Mouse (Mus musculus) layer of hippocampus, postnatal 14 days (tissue): ENCODE measurements around the gene Brk1. TPM values are rescaled to one million over a fixed set of nuclear protein-coding genes. Genes with fewer than 3 reads are reported as not detected.

Source experiments
- DNase-seq, 2 experiments: peaks; one replicate each; pipeline ENCODE4 v3.0.0; 2021 to 2022; ENCODE audit warnings: low spot score in 2 of 2, mixed read lengths in 1 of 2
- total RNA-seq, 2 experiments: library from RNA; stranded (reverse); gene quantifications; 2 replicates each; pipeline ENCODE4 v1.2.3; 2021

The Brk1 gene
- total RNA-seq, 2 experiments from 2014 or later, result 228 to 229 TPM

DNA sequence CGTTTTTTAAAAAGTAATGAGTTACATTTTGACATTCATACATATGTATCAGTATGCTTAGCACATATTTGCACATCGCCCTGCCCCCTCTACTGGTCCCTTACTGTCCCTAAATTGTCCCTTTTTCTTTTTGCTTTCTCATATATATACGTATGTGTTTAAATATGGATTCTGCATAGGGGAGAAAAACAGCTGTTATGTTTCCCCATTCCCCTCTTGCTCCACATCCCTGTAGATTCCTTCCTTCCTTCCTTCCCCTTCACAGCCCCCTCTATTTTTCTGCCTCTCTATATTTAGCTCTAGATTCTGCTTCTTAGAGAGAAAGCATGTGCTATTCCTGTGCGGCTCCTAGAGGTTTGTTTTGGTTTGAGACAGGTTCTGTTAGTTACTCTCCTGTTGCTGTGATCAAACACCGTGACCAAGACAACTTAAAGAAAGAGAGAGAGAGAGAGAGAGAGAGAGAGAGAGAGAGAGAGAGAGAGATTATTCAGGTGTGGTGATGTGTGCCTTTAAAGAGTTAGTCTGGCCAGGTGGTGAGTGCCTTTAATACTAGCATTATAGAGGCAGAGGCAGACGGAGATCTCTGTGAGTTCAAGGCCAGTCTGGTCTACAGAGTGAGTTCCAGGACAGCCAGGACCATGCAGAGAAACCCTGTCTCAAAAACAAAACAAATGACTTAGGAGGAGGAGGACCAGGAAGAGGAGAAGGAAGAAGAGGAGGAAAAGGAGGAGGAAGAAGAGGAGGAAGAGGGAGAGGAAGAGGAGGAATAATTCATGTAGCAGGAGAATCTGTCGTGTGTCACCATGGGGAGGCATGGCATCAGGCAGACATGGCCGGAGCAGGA lies 55.3 kb downstream of the Brk1 start:
- DNase-seq, result no peak

DNA sequence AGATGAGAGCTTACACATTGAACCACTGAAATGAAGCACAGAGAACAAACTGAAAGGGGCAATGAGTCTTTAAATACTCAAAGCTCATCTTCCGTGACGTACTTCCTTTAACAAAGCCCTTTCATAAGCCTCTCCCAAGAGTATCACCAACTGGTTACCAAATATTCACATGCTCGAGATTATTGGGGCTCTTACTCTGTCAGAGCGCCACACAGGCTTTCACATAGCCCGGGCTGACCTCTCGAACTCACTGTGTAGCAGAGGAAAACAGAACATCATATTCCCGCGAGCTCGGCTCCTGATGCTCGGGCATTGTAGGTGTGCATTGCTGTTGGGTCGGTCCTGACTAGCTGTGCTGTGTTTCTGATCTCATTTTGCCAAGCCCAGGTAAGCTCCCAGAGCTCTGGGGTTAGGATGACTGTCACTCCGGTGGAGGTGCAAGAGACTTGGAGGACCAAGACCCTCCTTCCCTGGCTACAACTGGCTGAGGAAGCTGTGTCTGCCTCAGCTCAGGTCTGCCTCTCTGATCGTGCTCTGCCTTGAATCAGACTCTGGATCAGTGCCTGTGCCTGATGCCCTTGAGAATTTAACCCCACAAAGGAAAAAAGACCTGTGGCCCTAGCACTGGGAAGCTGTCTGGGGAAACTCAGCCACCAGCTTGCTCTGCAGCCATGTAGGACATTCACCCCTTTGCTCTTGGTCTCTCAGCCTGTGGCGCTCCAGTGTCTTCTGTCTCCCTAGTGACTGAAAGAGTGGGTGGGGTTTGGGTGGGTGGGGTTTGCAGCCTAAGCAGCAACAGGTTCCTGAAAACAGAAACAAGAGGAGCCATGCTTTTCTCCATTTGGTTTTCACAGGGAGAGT lies 56.1 kb downstream of the Brk1 start:
- DNase-seq, result no peak

DNA sequence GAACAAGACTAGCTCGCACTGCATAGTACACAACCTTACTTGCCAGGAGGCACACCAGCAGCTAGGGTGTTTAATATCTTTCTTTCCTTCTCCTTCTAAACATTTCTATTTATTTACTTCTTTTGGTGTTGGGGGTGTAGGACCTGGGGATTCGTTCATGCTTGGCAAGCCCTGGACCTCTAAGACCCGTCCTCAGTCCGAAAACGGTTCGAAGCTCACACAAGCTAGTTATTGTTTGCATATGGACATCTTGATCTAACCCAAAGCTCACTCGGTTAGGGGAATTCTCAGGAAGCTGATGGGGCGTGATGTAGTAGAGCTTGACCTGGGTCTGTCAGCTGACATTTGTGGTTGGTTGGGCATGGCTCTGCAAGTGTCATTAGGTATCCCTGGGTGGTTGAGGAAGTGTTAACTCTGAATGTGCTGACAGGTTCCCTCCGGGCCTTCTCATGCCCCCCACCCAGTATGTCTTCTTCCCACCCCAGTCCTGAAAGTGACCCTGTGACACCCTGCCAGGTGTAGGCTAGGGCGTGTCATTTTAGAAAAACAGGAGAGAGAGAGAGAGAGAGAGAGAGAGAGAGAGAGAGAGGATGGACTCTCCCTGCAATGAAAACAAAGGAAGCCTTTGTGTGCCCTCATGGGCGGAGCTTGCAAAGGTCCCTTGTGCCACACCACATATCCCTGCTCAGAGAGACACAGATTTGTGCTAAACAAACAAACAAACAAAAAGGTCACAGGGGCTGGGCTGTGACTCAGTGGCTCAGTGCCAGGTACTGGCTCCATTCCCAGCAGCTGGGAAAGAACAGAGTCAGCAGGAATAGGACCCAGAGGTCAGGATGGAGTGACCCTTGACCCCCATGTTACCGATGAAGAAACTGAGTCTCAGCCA lies 57.0 kb downstream of the Brk1 start:
- DNase-seq, result no peak

DNA sequence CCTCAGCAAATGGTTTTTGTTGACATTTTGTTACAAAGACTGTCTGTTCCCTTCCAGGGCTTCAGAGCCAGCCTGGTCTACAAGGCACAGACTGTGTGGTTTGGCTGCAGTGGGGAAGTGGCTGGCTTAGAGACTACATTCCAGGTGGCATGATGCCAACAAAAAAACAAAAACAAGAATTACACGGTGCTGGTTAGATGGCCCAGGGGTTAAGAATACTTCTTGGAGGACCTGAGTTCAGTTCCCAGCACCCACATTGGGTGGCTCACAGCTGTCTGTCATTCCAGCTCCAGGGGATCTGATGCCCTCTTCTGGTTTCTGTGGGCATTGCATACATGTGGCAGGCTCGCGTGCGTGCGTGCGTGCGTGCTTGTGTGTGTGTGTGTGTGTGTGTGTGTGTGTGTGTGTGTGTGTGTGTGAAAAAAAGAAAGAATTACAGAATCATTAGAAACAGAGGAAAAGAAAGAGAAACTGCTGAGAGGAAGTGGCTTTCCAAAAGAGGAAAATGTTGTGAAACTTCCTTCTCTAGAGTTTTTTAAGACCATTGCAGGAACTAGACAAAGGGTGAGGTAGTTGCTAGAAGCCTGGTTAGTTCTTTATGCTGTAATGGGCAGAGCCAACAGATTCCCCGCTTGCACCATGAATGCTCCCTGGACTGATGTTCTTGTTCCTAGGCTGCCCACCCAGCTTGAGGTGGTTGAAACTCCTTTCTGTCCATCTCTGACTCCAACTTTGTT lies 58.6 kb downstream of the Brk1 start:
- no peak for DNase-seq

DNA sequence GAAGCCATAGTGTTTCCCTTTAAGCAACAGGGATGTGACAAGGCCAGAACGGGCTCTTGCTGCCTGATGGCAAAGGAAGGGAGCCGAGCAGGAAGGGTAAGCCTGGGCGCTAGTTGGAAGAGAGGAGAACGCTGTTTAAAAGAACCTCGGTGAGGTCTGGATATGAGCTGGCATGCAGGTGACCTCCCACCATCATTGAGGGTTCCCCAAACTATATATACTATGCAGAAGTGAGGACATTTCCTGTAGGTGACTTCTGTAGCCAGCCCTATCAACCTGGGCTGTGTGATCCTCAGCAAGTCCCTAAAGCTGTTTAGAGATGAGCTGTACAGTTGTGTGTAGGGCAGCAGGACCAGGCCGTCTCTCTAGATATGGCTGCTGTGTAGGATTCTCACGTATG lies 59.7 kb downstream of the Brk1 start:
- no peak for DNase-seq

Other genes starting within 250 kb of the Brk1 start
- gene Tada3, start 226.9 kb upstream of the Brk1 start, total RNA-seq, result 10 to 100 TPM; 53.4 to 54.9 TPM
- 100 to 1,000 TPM; 348 to 363 TPM for gene Arpc4, start 226.7 kb upstream of the Brk1 start, total RNA-seq
- gene Ttll3, start 215.5 kb upstream of the Brk1 start, total RNA-seq, result 10 to 100 TPM; 11.7 to 13.7 TPM
- 10 to 100 TPM; 24.7 to 28.7 TPM for gene Rpusd3, start 185.4 kb upstream of the Brk1 start, total RNA-seq
- gene Cidec, start 169.0 kb upstream of the Brk1 start, total RNA-seq, result not detected
- 10 to 100 TPM; 45.6 to 53.3 TPM for gene Jagn1, start 162.2 kb upstream of the Brk1 start, total RNA-seq
- under 1 TPM; 0.36 to 0.81 TPM for gene Il17re, start 146.3 kb upstream of the Brk1 start, total RNA-seq
- 1 to 10 TPM; 3.4 to 3.8 TPM for gene Il17rc, start 133.3 kb upstream of the Brk1 start, total RNA-seq
- 100 to 1,000 TPM in 1 of 2 experiments, 10 to 100 TPM in 1; 99.5 to 101 TPM for gene Creld1, start 121.5 kb upstream of the Brk1 start, total RNA-seq
- 10 to 100 TPM; 45.8 to 48.1 TPM for gene Prrt3, start 102.8 kb upstream of the Brk1 start, total RNA-seq
- 10 to 100 TPM; 79.0 to 80.5 TPM for gene Emc3, start 73.1 kb upstream of the Brk1 start, total RNA-seq
- 1 to 10 TPM; 2.5 to 4.1 TPM for gene Fancd2, start 73.1 kb upstream of the Brk1 start, total RNA-seq
- gene Fancd2os, start 4.1 kb upstream of the Brk1 start, total RNA-seq, result under 1 TPM; 0.23 to 0.45 TPM
- gene Vhl, start 19.2 kb downstream of the Brk1 start, total RNA-seq, result 10 to 100 TPM; 51.9 to 54.7 TPM
- 10 to 100 TPM; 19.9 to 20.0 TPM for gene Irak2, start 33.7 kb downstream of the Brk1 start, total RNA-seq
- gene Tatdn2, start 92.3 kb downstream of the Brk1 start, total RNA-seq, result 10 to 100 TPM; 66.2 to 72.0 TPM
- gene Ghrl, start 115.1 kb downstream of the Brk1 start, total RNA-seq, result under 1 TPM in 1 of 2 experiments, not detected in 1; 0.79 TPM
- gene Sec13, start 136.0 kb downstream of the Brk1 start, total RNA-seq, result 10 to 100 TPM; 80.2 to 83.7 TPM